Mouse (Mus musculus) midbrain, embryonic 13.5 days (tissue): ENCODE results near the gene Notch2. TPM values are rescaled to one million over a fixed set of nuclear protein-coding genes. Genes with fewer than 3 reads are reported as not detected.

Experiments
- ATAC-seq: fragments of 200-750 bp; cut with Nextera tagmentation; 2 replicates; pipeline ENCODE4 v1.8.0; 2017; ENCODE audit warnings: mild to moderate bottlenecking, moderate TSS enrichment, moderate library complexity
- H3K27ac ChIP-seq: fragments of 300-500 bp; sonication (generic); 2 replicates; pipeline ENCODE4 v1.5.1; 2015; ENCODE audit warnings: inconsistent platforms, mild to moderate bottlenecking, moderate library complexity
- H3K27me3 ChIP-seq: fragments of 300-500 bp; sonication (generic); 2 replicates; pipeline ENCODE4 v1.6.1; 2015; ENCODE audit warnings: mild to moderate bottlenecking, inconsistent platforms
- H3K36me3 ChIP-seq: fragments of 300-500 bp; sonication (generic); 2 replicates; pipeline ENCODE4 v1.6.1; 2015; ENCODE audit warnings: mild to moderate bottlenecking, inconsistent platforms
- H3K4me1 ChIP-seq: fragments of 300-500 bp; sonication (generic); replicated peaks from 2 replicates; pipeline ENCODE4 v1.6.1; 2015; ENCODE audit warnings: inconsistent platforms
- H3K4me2 ChIP-seq: fragments of 300-500 bp; sonication (generic); replicated peaks from 2 replicates; pipeline ENCODE4 v1.6.1; 2015; ENCODE audit warnings: moderate library complexity, mild to moderate bottlenecking, inconsistent platforms
- H3K4me3 ChIP-seq: fragments of 300-500 bp; sonication (generic); replicated peaks from 2 replicates; pipeline ENCODE4 v1.5.1; 2015; ENCODE audit warnings: mild to moderate bottlenecking, inconsistent platforms
- H3K9ac ChIP-seq: fragments of 300-500 bp; sonication (generic); replicated peaks from 2 replicates; pipeline ENCODE4 v1.6.1; 2015; ENCODE audit warnings: mild to moderate bottlenecking, inconsistent platforms
- H3K9me3 ChIP-seq: fragments of 300-500 bp; sonication (generic); 2 replicates; pipeline ENCODE4 v1.6.1; 2016; ENCODE audit warnings: mild to moderate bottlenecking, inconsistent platforms
- WGBS: fragments of 180-500 bp; shearing (Covaris S2); methylation state at CpG from one replicate; pipeline ENCODE4 v1.1.7; 2015; 5-methylcytosine and 5-hydroxymethylcytosine counted together
- polyA plus RNA-seq: library from polyadenylated mRNA; unstranded; fragments of >200 nt; fragmentation: Nextera tagmentation; extraction: Ambion mirVana; gene quantifications from 2 replicates; pipeline ENCODE4 v1.2.1, GENCODE M21; 2015

The Notch2 gene
- 9.0 and 10.0 TPM in 2 replicates for polyA plus RNA-seq

DNA sequence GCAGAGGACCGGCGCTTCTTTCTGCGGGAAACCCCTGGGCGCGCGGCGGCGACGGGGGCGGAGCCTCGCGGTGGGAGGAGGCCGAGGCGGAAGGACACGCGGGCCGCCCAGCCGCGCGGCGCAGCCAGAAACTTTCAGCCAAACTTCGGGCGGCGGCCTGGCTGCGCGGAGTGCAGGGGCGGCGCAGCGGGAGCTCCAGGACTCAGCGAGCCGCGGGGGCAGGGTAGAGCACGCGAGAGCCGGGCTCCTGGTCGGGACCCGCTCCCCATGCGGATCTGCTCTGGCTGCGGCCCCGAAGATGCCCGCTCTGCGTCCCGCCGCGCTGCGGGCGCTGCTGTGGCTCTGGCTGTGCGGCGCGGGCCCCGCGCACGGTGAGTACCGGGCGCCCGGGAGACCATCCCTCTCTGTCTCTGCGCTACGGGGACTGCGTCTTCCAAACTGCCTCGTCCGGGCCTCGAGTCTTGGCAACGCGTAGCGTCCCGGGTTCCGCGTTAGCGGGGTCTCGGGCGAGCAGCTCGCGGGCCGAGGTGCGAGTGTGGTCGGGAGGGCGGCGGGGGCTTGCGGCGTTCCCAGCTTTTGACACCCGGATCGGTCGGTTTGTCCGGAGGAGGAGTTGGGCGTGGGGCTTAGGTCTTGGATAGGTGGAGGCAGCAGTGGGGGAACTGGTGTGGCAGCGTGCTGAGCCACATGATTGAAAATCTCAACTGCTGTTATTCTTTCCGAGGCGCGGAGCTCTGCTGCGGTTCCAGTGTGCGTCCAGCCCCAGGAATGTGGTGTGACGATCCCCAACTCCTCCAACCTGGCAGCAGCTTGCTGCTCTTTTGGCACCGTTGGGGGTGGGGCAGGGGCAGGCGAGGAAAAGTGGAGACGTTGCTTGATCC, at the start of gene Notch2:
Gene Notch2 (plus strand): TSS at position 127 of the 881 bp plus-strand sequence.
- under 1% methylated on average over 62 of the region's 95 CpGs for WGBS
- H3K27ac ChIP-seq: peak within 1 kb of the TSS; percentile 73
- H3K36me3 ChIP-seq: no peaks in the 10 kb centered on the region
- ATAC-seq: peak; percentile 90
- peak within 1 kb of the TSS; percentile 85 for H3K4me3 ChIP-seq
- peak within 1 kb of the TSS; percentile 80 for H3K9ac ChIP-seq
- H3K27me3 ChIP-seq: peaks cover 20% of the 10 kb centered on the region; the same call in 1 of the 2 replicates
- H3K4me2 ChIP-seq: peak within 1 kb of the TSS; percentile 92
- H3K4me1 ChIP-seq: peaks cover 21% of the 10 kb centered on the region
- H3K9me3 ChIP-seq: no peaks in the 10 kb centered on the region

DNA sequence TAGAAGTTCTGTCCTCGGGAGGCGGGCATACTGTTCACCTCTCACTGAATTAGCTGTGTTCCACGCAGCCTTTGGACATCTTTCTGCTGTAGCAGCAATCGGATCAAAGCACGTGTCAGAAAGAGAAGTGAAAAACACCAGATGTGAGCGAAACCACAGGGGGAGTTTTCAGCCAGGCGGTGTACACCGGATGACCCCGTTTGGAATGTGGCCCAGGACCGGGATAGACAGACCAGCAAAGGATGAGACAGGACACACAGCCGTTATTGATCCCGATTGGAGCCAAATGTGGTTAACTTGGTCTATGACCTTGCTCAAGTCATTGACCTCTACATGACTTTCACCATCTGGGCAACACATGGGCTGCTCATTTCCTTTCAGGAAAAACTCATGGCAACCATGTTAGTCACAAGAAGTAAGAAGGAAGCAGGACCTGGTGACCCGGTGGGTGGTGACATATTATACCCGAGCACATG, 48.4 kb upstream of the Notch2 start:
- Histone ChIP-seq H3K9ac (no peak overlapping the region), H3K36me3 (no peaks in the 10 kb centered on the region), H3K4me1 (peaks cover 7% of the 10 kb centered on the region), H3K4me3 (no peak overlapping the region), H3K27me3 (no peaks in the 10 kb centered on the region), H3K27ac (no peak overlapping the region), H3K4me2 (no peak overlapping the region), H3K9me3 (no peaks in the 10 kb centered on the region)
- no peak for ATAC-seq
- WGBS: 91% methylated on average over 14 of the region's 14 CpGs

DNA sequence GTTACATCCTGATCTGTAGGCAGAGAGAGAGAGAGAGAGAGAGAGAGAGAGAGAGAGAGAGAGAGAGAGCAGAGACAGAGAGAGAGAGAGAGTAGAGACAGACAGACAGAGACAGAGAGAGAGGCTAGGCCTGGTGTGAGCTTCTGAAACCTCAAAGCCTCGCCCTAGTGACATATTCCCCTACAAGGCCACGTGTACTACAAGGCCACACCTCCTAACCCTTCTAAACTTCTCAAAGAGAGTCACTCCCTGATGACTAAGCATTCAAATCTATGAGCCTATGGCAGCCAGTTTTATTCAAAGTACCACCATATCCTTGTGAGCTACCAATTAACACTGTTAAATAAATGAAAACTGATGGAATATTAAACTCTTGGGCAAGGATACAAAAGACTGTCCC, 45.7 kb upstream of the Notch2 start:
- no peak for ATAC-seq
- Histone ChIP-seq H3K27ac (no peak overlapping the region), H3K4me3 (no peak overlapping the region), H3K4me2 (no peak overlapping the region), H3K36me3 (no peaks in the 10 kb centered on the region), H3K27me3 (0 out of 2 replicates have a peak, but pooled peaks cover 4% of the 10 kb centered on the region), H3K9me3 (no peaks in the 10 kb centered on the region), H3K9ac (no peak overlapping the region), H3K4me1 (no peaks in the 10 kb centered on the region; the same call in 1 of the 2 replicates)
- 71% methylated on average over 2 of the region's 2 CpGs for WGBS

DNA sequence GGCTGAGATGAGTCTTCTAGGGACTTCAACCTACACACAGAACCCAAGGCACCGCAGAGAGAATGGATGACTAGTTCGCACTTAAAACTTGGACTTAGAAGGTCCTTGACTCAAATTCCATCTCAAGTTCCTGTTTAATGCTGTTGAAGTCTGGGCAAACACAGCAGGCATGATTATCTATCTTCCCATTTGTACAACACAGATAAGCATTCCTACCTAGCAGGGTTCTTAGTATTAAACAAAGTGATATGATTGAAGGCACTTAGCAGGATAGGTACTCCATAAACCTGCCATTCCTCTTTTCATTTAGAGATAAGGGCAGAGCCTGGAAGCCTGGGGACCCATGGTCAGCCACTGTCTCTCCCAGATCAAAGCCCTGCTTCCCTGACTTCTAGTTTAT, 45.1 kb upstream of the Notch2 start:
- H3K27ac ChIP-seq: no peak overlapping the region
- no peaks in the 10 kb centered on the region for H3K36me3 ChIP-seq
- H3K4me3 ChIP-seq: no peak overlapping the region
- H3K9me3 ChIP-seq: no peaks in the 10 kb centered on the region
- no peak overlapping the region for H3K4me2 ChIP-seq
- ATAC-seq: no peak
- no peak overlapping the region for H3K9ac ChIP-seq
- 96% methylated on average over 2 of the region's 2 CpGs for WGBS
- H3K27me3 ChIP-seq: 0 out of 2 replicates have a peak, but pooled peaks cover 4% of the 10 kb centered on the region
- no peaks in the 10 kb centered on the region; the same call in 1 of the 2 replicates for H3K4me1 ChIP-seq

DNA sequence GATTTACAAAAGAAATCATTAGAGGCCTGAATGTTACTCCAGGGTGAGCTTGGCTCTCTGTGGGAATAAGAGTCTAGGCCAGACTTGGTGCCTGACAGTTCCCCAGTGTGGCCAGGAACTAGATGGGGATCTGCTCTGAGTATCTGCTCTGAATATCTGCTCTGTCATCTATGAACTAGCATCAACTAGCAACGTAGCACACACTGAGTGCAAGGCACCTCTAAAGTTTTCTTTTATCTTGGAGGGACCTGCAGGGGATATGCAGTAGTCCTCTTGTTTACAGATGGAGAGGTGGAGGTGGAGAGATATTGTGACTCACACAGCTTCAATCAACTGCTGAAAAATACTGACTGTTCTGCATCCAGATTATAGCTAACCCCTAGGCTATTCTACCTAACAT, 44.3 kb upstream of the Notch2 start:
- Histone ChIP-seq H3K36me3 (no peaks in the 10 kb centered on the region), H3K9ac (no peak overlapping the region), H3K4me3 (no peak overlapping the region), H3K9me3 (no peaks in the 10 kb centered on the region), H3K4me1 (no peaks in the 10 kb centered on the region; the same call in 1 of the 2 replicates), H3K27ac (no peak overlapping the region), H3K4me2 (no peak overlapping the region), H3K27me3 (0 out of 2 replicates have a peak, but pooled peaks cover 4% of the 10 kb centered on the region)
- WGBS: 81% methylated on average over 1 of the region's 1 CpGs
- ATAC-seq: no peak

DNA sequence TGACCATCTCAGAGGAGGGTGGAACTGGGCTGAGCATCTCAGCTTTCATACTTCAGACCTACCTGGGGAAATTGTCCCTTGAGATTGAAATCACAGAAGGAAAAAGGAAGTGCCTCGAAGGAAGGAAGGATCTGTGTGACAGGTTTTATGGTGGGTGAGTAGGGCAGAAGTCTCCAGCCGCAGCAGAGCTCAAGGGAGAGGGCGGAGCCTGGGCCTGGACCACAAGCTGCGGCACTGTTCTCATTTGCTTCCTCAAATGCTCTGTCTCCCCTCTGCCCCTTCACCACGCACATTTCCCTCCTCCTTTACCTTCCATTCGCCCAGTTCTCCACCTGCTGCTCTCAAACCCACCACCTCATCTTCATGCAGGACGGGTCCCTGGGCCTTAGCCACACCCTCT, 42.2 kb upstream of the Notch2 start:
- WGBS: 30% methylated on average over 7 of the region's 7 CpGs

DNA sequence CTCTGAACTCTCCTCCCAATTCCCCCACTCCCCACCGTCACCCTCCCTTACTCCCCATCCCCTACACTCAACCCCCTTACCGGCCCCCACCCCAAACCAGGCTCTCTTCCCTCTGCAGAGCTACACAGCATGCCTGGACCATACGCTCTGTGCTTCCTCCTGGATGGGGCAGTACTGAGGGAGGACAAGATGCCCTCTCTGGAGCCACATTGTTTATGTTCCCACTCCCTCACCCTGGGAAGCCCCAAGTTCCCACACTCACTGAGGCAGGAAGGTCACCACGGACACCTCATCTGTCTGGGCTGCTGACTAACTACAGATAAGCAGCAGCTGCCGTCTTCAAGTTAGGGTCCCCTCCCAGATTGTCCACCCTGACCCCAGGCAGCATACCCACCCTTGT, 41.1 kb upstream of the Notch2 start:
- Histone ChIP-seq H3K4me1 (no peaks in the 10 kb centered on the region; the same call in 1 of the 2 replicates), H3K27me3 (0 out of 2 replicates have a peak, but pooled peaks cover 4% of the 10 kb centered on the region), H3K36me3 (no peaks in the 10 kb centered on the region), H3K4me2 (no peak overlapping the region), H3K27ac (no peak overlapping the region), H3K9me3 (no peaks in the 10 kb centered on the region), H3K9ac (no peak overlapping the region), H3K4me3 (no peak overlapping the region)
- 73% methylated on average over 5 of the region's 5 CpGs for WGBS
- ATAC-seq: no peak; the same call in 1 of the 2 replicates

More for the DNA sequence above, 42.2 kb upstream of the Notch2 start:
- H3K4me2 ChIP-seq: no peak overlapping the region
- no peak overlapping the region for H3K9ac ChIP-seq
- no peak overlapping the region for H3K4me3 ChIP-seq
- 0 out of 2 replicates have a peak, but pooled peaks cover 4% of the 10 kb centered on the region for H3K27me3 ChIP-seq
- H3K9me3 ChIP-seq: no peaks in the 10 kb centered on the region
- no peak for ATAC-seq
- no peaks in the 10 kb centered on the region for H3K36me3 ChIP-seq
- H3K4me1 ChIP-seq: no peaks in the 10 kb centered on the region; the same call in 1 of the 2 replicates
- no peak overlapping the region for H3K27ac ChIP-seq

DNA sequence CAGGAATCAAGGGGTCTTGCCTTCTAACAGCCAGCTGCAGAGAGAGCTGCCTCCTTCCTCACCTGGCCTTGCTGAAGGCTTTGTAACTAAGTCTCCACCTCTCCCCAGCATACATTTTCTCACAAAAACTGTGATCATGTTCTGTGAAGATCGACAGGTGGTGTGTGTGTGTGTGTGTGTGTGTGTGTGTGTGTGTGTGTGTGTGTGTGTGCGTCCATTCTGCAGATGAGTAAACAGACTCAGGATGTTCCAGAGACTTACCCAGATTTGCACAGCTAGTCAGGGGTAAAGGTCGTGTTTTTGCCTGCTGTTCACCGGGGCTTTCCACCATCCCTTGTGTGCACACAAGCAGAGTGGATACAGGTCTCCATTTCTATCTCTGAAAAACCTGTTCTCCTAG, 40.6 kb upstream of the Notch2 start:
- H3K4me3 ChIP-seq: no peak overlapping the region
- no peak overlapping the region for H3K27ac ChIP-seq
- ATAC-seq: no peak
- no peaks in the 10 kb centered on the region for H3K36me3 ChIP-seq
- H3K4me2 ChIP-seq: no peak overlapping the region
- H3K9me3 ChIP-seq: no peaks in the 10 kb centered on the region
- no peaks in the 10 kb centered on the region; the same call in 1 of the 2 replicates for H3K4me1 ChIP-seq
- H3K9ac ChIP-seq: no peak overlapping the region
- H3K27me3 ChIP-seq: 0 out of 2 replicates have a peak, but pooled peaks cover 4% of the 10 kb centered on the region
- 81% methylated on average over 4 of the region's 4 CpGs for WGBS

DNA sequence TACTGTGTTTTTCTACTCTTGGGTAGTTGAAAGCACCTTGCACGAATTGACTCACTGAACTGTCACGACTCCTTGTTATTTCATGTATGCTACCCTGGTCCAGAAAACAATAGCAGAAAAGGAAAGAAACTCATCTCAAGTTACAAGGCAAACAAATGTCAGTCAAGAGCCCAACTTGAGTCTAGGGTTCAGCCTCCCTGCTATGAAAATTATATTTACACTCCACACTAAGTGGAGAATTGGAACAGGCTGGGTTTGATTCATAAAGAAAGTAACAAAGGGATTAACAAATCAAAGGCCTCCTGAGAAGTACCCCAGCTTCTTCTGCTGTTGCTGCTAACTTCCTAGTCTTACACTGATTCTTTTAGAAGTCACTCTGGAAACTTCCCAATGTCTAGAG, 40.0 kb upstream of the Notch2 start:
- Histone ChIP-seq H3K36me3 (no peaks in the 10 kb centered on the region), H3K27ac (no peak overlapping the region), H3K27me3 (0 out of 2 replicates have a peak, but pooled peaks cover 4% of the 10 kb centered on the region), H3K4me3 (no peak overlapping the region), H3K4me2 (no peak overlapping the region), H3K4me1 (no peaks in the 10 kb centered on the region; the same call in 1 of the 2 replicates), H3K9me3 (no peaks in the 10 kb centered on the region), H3K9ac (no peak overlapping the region)
- no peak for ATAC-seq
- WGBS: 25% methylated on average over 2 of the region's 2 CpGs

DNA sequence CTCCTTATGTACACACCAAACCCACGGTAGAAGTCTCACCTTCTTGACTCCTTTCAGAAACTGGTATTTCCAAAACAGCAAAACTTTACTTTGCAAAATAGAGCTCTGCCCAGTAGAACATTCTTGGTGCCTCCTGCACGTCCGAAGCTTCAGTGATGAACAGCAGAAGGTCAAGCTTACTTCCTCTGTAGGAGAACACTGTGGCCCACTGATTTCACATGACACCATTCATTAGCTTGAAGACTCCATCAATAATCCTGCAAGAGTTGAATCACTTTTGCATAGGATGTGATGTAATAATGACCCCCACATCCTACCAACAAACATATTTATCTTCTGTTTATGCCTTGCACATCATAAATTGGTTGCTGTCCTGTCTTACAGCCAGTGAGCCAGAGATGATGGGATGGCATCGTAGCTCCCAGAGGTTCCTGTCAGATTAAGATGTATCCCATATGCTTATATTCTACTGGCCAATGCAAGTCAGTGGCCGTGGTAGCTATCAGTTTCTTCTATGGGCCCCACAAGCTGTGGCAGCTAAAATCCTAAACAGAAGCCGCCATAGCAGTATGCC, 39.0 kb upstream of the Notch2 start:
- no peak overlapping the region for H3K4me3 ChIP-seq
- no peak overlapping the region for H3K4me2 ChIP-seq
- H3K36me3 ChIP-seq: no peaks in the 10 kb centered on the region
- H3K4me1 ChIP-seq: no peaks in the 10 kb centered on the region; the same call in 1 of the 2 replicates
- H3K27me3 ChIP-seq: 0 out of 2 replicates have a peak, but pooled peaks cover 4% of the 10 kb centered on the region
- no peaks in the 10 kb centered on the region for H3K9me3 ChIP-seq
- WGBS: 92% methylated on average over 6 of the region's 6 CpGs
- no peak for ATAC-seq
- H3K9ac ChIP-seq: no peak overlapping the region
- no peak overlapping the region for H3K27ac ChIP-seq

DNA sequence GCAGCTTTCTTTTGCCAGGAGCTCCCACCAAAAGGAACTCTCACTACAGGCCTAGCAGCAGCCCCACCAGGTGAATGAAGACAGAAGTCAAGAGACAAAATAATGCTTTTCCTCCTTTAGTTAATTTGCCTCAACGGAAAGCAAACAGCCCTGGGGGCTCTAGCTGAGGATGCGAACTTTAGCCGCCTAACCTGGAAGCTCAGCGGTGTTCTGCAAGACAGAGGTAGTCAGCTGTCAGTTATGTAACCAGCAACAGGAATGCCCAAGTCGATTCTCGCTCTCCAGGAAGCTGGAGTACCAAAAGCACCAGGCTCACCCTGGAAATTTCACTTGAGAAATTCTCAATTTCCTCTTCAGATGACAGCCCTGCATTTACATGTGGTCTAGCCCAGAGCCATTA, 36.6 kb upstream of the Notch2 start:
- H3K27ac ChIP-seq: no peak overlapping the region
- WGBS: 69% methylated on average over 6 of the region's 6 CpGs
- H3K9ac ChIP-seq: no peak overlapping the region
- no peaks in the 10 kb centered on the region for H3K36me3 ChIP-seq
- H3K4me2 ChIP-seq: no peak overlapping the region
- no peaks in the 10 kb centered on the region for H3K9me3 ChIP-seq
- 0 out of 2 replicates have a peak, but pooled peaks cover 4% of the 10 kb centered on the region for H3K27me3 ChIP-seq
- ATAC-seq: no peak
- no peak overlapping the region for H3K4me3 ChIP-seq
- no peaks in the 10 kb centered on the region for H3K4me1 ChIP-seq

DNA sequence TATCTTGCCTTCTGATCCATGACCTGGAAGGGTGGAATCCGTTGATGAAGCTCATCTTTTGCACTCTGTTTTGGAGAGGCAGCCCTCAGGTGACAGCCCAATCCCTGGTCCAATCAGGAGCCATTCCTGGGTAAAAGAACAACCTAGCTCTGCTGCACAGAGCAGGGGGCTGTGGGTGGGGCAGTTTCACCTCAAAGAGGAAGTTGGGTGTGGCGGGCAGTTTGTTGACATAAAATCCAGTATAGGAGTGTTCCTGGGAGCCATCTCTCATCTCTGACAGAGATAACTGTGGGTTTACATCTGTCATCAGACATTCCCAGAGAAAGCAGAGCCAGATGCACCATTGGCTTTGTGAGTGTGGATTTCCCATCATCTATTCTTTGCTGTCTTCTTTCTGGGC, 34.6 kb upstream of the Notch2 start:
- Histone ChIP-seq H3K27me3 (no peaks in the 10 kb centered on the region), H3K4me2 (no peak overlapping the region), H3K36me3 (no peaks in the 10 kb centered on the region), H3K9me3 (no peaks in the 10 kb centered on the region), H3K4me3 (no peak overlapping the region), H3K9ac (no peak overlapping the region), H3K4me1 (no peaks in the 10 kb centered on the region), H3K27ac (no peak overlapping the region)
- no peak for ATAC-seq
- WGBS: 66% methylated on average over 2 of the region's 2 CpGs
